Mouse (Mus musculus) C2C12 (cell line): ENCODE measurements around the gene Kcnip1.

Experiments
- CTCF ChIP-seq: IDR thresholded peaks from one replicate; pipeline ENCODE4 v1.5.1; 2011; ENCODE audit not compliant: control insufficient read depth, insufficient read depth, insufficient read length
- MAX ChIP-seq: IDR thresholded peaks from one replicate; pipeline ENCODE4 v1.6.1; 2011; ENCODE audit warnings: mild to moderate bottlenecking, control low read depth
- MYOG ChIP-seq: IDR thresholded peaks from one replicate; pipeline ENCODE4 v1.6.1; 2011; ENCODE audit not compliant: control insufficient read depth, insufficient read length; ENCODE audit errors: extremely low read depth
- USF1 ChIP-seq: IDR thresholded peaks from one replicate; pipeline ENCODE4 v1.6.1; 2011; ENCODE audit warnings: low read depth, mild to moderate bottlenecking, control low read depth, moderate library complexity

DNA sequence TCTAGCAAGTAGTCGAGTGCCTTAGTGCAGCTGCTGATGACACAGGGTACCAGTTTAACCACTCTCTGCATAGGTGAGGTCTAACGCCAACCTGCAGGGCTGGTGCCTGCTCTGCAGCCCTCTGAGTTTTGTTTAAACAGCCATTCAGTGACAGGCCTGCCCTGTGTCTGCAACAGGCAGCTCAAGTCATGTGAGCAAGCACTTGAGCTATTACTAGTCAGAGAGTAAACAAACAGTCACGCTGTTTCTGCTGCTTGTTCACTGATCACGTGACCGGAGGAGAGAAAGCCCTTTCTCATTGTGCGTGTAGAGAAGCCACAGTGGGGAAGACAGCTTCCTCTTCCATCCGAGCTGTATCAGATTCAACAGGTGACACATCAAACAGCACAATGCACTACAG lies 248.5 kb downstream of the Kcnip1 start:
- TF ChIP-seq CTCF (no peak), MAX (no peak), USF1 (peak; percentile 89), MYOG (no peak)
